1 mouse cellular context compared by ENCODE assay signal in the genomic region with DNA sequence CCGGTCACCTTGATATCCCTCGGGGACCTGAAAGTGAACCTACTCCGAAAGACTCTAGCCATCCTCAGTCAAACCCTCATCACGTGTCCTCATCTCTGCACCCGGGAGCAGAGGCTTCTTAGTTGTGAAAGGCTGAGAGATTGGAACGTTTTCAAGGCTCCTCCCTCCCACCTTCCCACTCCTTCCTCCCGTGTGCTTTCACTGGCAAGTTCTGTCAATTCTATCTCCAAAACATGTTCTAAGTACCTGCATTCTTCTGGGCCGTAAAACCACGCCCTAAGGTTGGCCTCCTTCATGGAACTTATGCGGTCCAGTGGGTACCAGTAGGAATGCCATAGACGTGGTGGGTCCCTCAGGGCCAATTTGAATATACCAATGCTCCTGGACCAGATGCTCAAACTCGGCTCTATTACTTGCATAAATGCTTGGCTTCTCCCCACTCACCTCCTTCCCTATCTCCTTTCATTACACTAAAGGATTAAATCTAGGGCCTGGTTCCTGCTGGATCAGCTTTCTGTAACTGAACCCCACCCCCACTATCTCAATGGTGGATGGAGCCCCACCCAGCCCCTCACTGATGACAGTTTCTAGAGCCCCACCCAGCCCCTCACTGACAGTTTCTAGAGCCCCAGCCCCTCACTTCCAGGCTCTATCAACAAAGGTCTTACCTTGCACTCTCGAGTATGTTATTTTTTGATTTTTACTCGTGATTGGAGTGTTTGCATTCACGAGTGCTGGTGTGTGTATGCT.
TF ChIP-seq lines count a peak whose summit lies in the region.

No protein-coding gene starts in this region.

TF ChIP-seq in ES-E14, 5 proteins besides CTCF, POLR2A, EP300 and RAD21:
- no peak for TF ChIP-seq ZC3H11A (IDR thresholded peaks at IDR 0.05; ENCODE audit: borderline replicate concordance, low read depth, low read length)
- TF ChIP-seq HCFC1 (IDR thresholded peaks at IDR 0.05; ENCODE audit: borderline replicate concordance, insufficient read depth, low read length) = no peak
- TF ChIP-seq MAFK (IDR thresholded peaks at IDR 0.05; ENCODE audit: insufficient read depth, low read depth, low read length) = 0 out of 2 replicates have a peak, but pooled peaks have one; percentile 50
- TF ChIP-seq CHD2 (IDR thresholded peaks at IDR 0.05; ENCODE audit: low read depth, low read length) = no peak
- no peak for TF ChIP-seq ZNF384 (IDR thresholded peaks at IDR 0.05; ENCODE audit: low read depth, low read length)
